Mouse (Mus musculus): ENCODE measurements around the gene Cotl1.

- TF ChIP-seq CTCF (IDR thresholded peaks at IDR 0.05; ENCODE audit: control insufficient read depth, insufficient read depth, insufficient read length) (no peak), USF1 (IDR thresholded peaks at IDR 0.05; ENCODE audit: low read depth) (no peak)
These were observed 41.6 kb upstream of the Cotl1 start for GRCm38 (mm10) chr8:119881917-119882316.
